Comparison of ENCODE assay signal across 13 mouse cellular contexts in the genomic region with DNA sequence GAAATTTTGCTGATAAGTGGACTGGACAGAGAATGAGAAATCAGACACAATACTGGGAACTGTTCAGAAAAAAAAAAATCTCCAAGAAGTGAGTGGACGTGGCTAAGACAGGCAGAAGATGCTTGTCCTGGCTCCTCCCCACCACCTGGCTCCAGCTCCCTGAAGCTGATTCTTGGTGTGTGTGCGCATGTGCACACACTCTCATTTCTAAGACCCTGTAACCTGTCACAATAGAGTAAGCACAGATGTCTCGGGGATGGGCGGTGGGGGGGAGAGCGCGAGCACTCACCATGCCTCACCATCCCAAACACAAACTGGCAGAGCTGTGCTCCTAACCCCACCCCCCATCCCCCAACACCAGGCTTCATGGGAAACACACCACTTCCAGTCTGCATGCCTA.
DNase-seq lines count a peak whose midpoint lies in the region; ATAC-seq lines count a peak whose summit lies in the region.
"Had no signal": no experiment of that assay in that cellular context is flagged by ENCODE, and none has a peak within 500 bp of the region (broad histone marks: within the 10 kb centered on the region; RNA-seq: fewer than 3 reads in every experiment).

No protein-coding gene starts in this region.

- no peaks in the 10 kb centered on the region for H3K9me3 ChIP-seq in intestine, embryonic 14.5 days (ENCODE audit: control insufficient read depth, low read length)
- no peaks in the 10 kb centered on the region for H3K9me3 ChIP-seq in intestine, embryonic 15.5 days
- no peaks in the 10 kb centered on the region for H3K9me3 ChIP-seq in forebrain, embryonic 15.5 days
- no peaks in the 10 kb centered on the region for H3K9me3 ChIP-seq in limb, embryonic 12.5 days
- H3K9me3 ChIP-seq: heart, embryonic 13.5 days; limb, embryonic 13.5 days had no signal

- H3K27me3 ChIP-seq in intestine, embryonic 14.5 days (replicated peaks; ENCODE audit: control insufficient read depth, insufficient read depth, low read length) = no peaks in the 10 kb centered on the region
- H3K27me3 ChIP-seq in intestine, embryonic 15.5 days (replicated peaks) = no peaks in the 10 kb centered on the region
- no peaks in the 10 kb centered on the region for H3K27me3 ChIP-seq in forebrain, embryonic 15.5 days
- no peaks in the 10 kb centered on the region for H3K27me3 ChIP-seq in limb, embryonic 12.5 days
- H3K27me3 ChIP-seq: limb, embryonic 13.5 days had no signal

- H3K4me3 ChIP-seq in intestine, embryonic 14.5 days (ENCODE audit: low read depth, low read length) = no peak overlapping the region
- no peak overlapping the region for H3K4me3 ChIP-seq in intestine, embryonic 15.5 days (replicated peaks)
- H3K4me3 ChIP-seq in forebrain, embryonic 15.5 days = 0 out of 2 replicates have a peak overlapping the region, but pooled peaks have one; percentile 12
- H3K4me3 ChIP-seq in limb, embryonic 12.5 days (replicated peaks) = no peak overlapping the region
- H3K4me3 ChIP-seq: gastrocnemius, adult 2 months; heart, embryonic 13.5 days; limb, embryonic 13.5 days had no signal

- H3K36me3 ChIP-seq in intestine, embryonic 14.5 days (ENCODE audit: control insufficient read depth, insufficient read depth, low read length) = no peaks in the 10 kb centered on the region
- H3K36me3 ChIP-seq in intestine, embryonic 15.5 days = no peaks in the 10 kb centered on the region
- no peaks in the 10 kb centered on the region for H3K36me3 ChIP-seq in forebrain, embryonic 15.5 days
- peaks cover 3% of the 10 kb centered on the region; the same call in 1 of the 2 replicates for H3K36me3 ChIP-seq in limb, embryonic 12.5 days
- H3K36me3 ChIP-seq: heart, embryonic 13.5 days had no signal

- peaks cover 59% of the 10 kb centered on the region for H3K4me1 ChIP-seq in intestine, embryonic 14.5 days (replicated peaks; ENCODE audit: control insufficient read depth, insufficient read depth, low read length)
- peaks cover 26% of the 10 kb centered on the region; the same call in 1 of the 2 replicates for H3K4me1 ChIP-seq in intestine, embryonic 15.5 days (replicated peaks)
- peaks cover 74% of the 10 kb centered on the region for H3K4me1 ChIP-seq in forebrain, embryonic 15.5 days
- peaks cover 89% of the 10 kb centered on the region for H3K4me1 ChIP-seq in limb, embryonic 12.5 days (replicated peaks)

- H3K4me2 ChIP-seq in intestine, embryonic 14.5 days (ENCODE audit: low read length) = no peak overlapping the region
- H3K4me2 ChIP-seq in intestine, embryonic 15.5 days (replicated peaks) = no peak overlapping the region
- peak overlapping the region; percentile 18 for H3K4me2 ChIP-seq in forebrain, embryonic 15.5 days (replicated peaks)
- no peak overlapping the region for H3K4me2 ChIP-seq in limb, embryonic 12.5 days
- H3K4me2 ChIP-seq: heart, embryonic 13.5 days; limb, embryonic 13.5 days had no signal

- 15% methylated on average over 6 of the region's 6 CpGs for WGBS in intestine, embryonic 14.5 days
- 27% methylated on average over 6 of the region's 6 CpGs for WGBS in intestine, embryonic 15.5 days
- 4% methylated on average over 6 of the region's 6 CpGs for WGBS in forebrain, embryonic 15.5 days
- WGBS in limb, embryonic 12.5 days = 41% methylated on average over 6 of the region's 6 CpGs

- no peak for ATAC-seq in intestine, embryonic 14.5 days (replicated peaks; ENCODE audit: low FRiP score, low TSS enrichment, low read depth)
- no peak for ATAC-seq in intestine, embryonic 15.5 days
- peak; percentile 52 for ATAC-seq in forebrain, embryonic 15.5 days (replicated peaks)
- no peak for ATAC-seq in limb, embryonic 12.5 days (ENCODE audit: insufficient number of reproducible peaks, insufficient read depth, low FRiP score, low TSS enrichment, low read depth)
- ATAC-seq: intestine, embryonic 16.5 days had no signal

- 0 out of 2 replicates have a peak overlapping the region, but pooled peaks have one; percentile 22 for H3K27ac ChIP-seq in intestine, embryonic 14.5 days (ENCODE audit: low read depth)
- no peak overlapping the region for H3K27ac ChIP-seq in intestine, embryonic 15.5 days
- peak overlapping the region; percentile 84 for H3K27ac ChIP-seq in forebrain, embryonic 15.5 days (replicated peaks)
- peak overlapping the region; percentile 35; the same call in 1 of the 2 replicates for H3K27ac ChIP-seq in limb, embryonic 12.5 days
- H3K27ac ChIP-seq: heart, embryonic 13.5 days; limb, embryonic 13.5 days had no signal

- H3K9ac ChIP-seq in intestine, embryonic 14.5 days (ENCODE audit: low read length) = no peak overlapping the region
- H3K9ac ChIP-seq in intestine, embryonic 15.5 days = no peak overlapping the region
- H3K9ac ChIP-seq in forebrain, embryonic 15.5 days (replicated peaks) = no peak overlapping the region
- no peak overlapping the region for H3K9ac ChIP-seq in limb, embryonic 12.5 days (replicated peaks)
- H3K9ac ChIP-seq: heart, embryonic 13.5 days; limb, embryonic 13.5 days had no signal

- DNase-seq in intestine, embryonic 14.5 days (ENCODE audit: low spot score) = no peak
- peak; percentile 64 for DNase-seq in retina, embryonic 14.5 days (ENCODE audit: low spot score)
- no peak for DNase-seq in layer of hippocampus, adult 11-12 months (ENCODE audit: low spot score)
- DNase-seq in right cerebral cortex, postnatal 4 days = no peak
- no peak for DNase-seq in gastrocnemius, postnatal 25 days
- DNase-seq: cerebellum, adult 8-10 months; gastrocnemius, adult 2 months had no signal
